Mouse (Mus musculus) MEL (cell line): ENCODE results near the gene Cerk. TPM values are rescaled to one million over a fixed set of nuclear protein-coding genes. Genes with fewer than 3 reads are reported as not detected.

Experiments
- DNase-seq: peaks from one replicate; pipeline ENCODE4 v3.0.0; 2011; ENCODE audit warnings: low read depth, low spot score
- H3K27ac ChIP-seq: 2 replicates; pipeline ENCODE4 v1.5.1; 2012; ENCODE audit warnings: low read depth, mild to moderate bottlenecking, control low read depth, low read length, moderate library complexity; ENCODE audit not compliant: control insufficient read depth
- H3K27me3 ChIP-seq, 2 experiments: fragments of 150-350 bp in 1 of 2; sonication (generic) in 1 of 2; 2 replicates each; pipeline ENCODE4 v1.6.1; 2012; ENCODE audit warnings: low read length in 2 of 2, mild to moderate bottlenecking in 2 of 2, improper control_type of control experiment in 1 of 2, moderate library complexity in 1 of 2; ENCODE audit not compliant: insufficient read depth in 2 of 2, control insufficient read depth in 1 of 2
- H3K36me3 ChIP-seq, 2 experiments: 2 replicates each; pipeline ENCODE4 v1.6.1; 2012 to 2014; ENCODE audit warnings: low read length in 2 of 2, improper control_type of control experiment in 1 of 2, inconsistent platforms in 1 of 2, mild to moderate bottlenecking in 1 of 2; ENCODE audit not compliant: insufficient read depth in 2 of 2, control insufficient read depth in 1 of 2
- H3K4me1 ChIP-seq, 2 experiments: fragments of 150-350 bp in 1 of 2; sonication (generic) in 1 of 2; 2 replicates each; pipeline ENCODE4 v1.6.1; 2012; ENCODE audit warnings: low read length in 2 of 2, improper control_type of control experiment in 1 of 2, mild to moderate bottlenecking in 1 of 2; ENCODE audit not compliant: insufficient read depth in 2 of 2, control insufficient read depth in 1 of 2
- H3K4me3 ChIP-seq, 2 experiments: fragments of 150-350 bp in 1 of 2; sonication (generic) in 1 of 2; 2 replicates each; pipeline ENCODE4 v1.5.1; 2012; ENCODE audit warnings: low read depth in 2 of 2, low read length in 2 of 2, mild to moderate bottlenecking in 2 of 2, moderate library complexity in 2 of 2, control low read depth in 1 of 2, improper control_type of control experiment in 1 of 2; ENCODE audit not compliant: control insufficient read depth in 1 of 2, insufficient read depth in 1 of 2
- H3K79me2 ChIP-seq: 2 replicates; pipeline ENCODE4 v1.6.1; 2012; ENCODE audit warnings: mild to moderate bottlenecking, low read length, moderate library complexity; ENCODE audit not compliant: control insufficient read depth, poor library complexity, insufficient read depth
- H3K9ac ChIP-seq: 2 replicates; pipeline ENCODE4 v1.6.1; 2012; ENCODE audit warnings: low read depth, mild to moderate bottlenecking, control low read depth, low read length, moderate library complexity; ENCODE audit not compliant: control insufficient read depth, poor library complexity, severe bottlenecking
- H3K9me3 ChIP-seq: fragments of 150-350 bp; sonication (generic); replicated peaks from 2 replicates; pipeline ENCODE4 v1.6.1; 2012; ENCODE audit warnings: mild to moderate bottlenecking, low read length, improper control_type of control experiment, moderate library complexity; ENCODE audit not compliant: insufficient read depth
- CTCF ChIP-seq, 3 experiments: IDR thresholded peaks in 2 of 3; conservative IDR thresholded peaks in 1 of 3; 2 replicates each; pipeline ENCODE4 v1.5.1; 2011 to 2012; ENCODE audit warnings: low read length in 3 of 3, low read depth in 2 of 3, mild to moderate bottlenecking in 2 of 3, improper control_type of control experiment in 1 of 3, inconsistent platforms in 1 of 3, mixed read lengths in 1 of 3, moderate library complexity in 1 of 3; ENCODE audit not compliant: control insufficient read depth in 1 of 3, insufficient read depth in 1 of 3, poor library complexity in 1 of 3, severe bottlenecking in 1 of 3
- E2F4 ChIP-seq: IDR thresholded peaks from 2 replicates; pipeline ENCODE4 v1.6.1; 2011; ENCODE audit warnings: low read depth, low read length, improper control_type of control experiment, borderline replicate concordance
- KAT2A ChIP-seq: conservative IDR thresholded peaks from 2 replicates; pipeline ENCODE4 v1.6.1; 2012; ENCODE audit warnings: low read depth, low read length, improper control_type of control experiment, inconsistent platforms
- MAZ ChIP-seq: IDR thresholded peaks from 2 replicates; pipeline ENCODE4 v1.6.1; 2012; ENCODE audit warnings: low read depth, mild to moderate bottlenecking, inconsistent platforms, low read length, improper control_type of control experiment
- MEF2A ChIP-seq: IDR thresholded peaks from 2 replicates; pipeline ENCODE4 v1.6.1; 2014; ENCODE audit warnings: low read depth, mild to moderate bottlenecking, inconsistent platforms, low read length, improper control_type of control experiment; ENCODE audit not compliant: poor library complexity, insufficient replicate concordance, severe bottlenecking; ENCODE audit errors: extremely low read depth
- MXI1 ChIP-seq: IDR thresholded peaks from 2 replicates; pipeline ENCODE4 v1.6.1; 2011; ENCODE audit warnings: mild to moderate bottlenecking, low read depth, low read length, improper control_type of control experiment
- MYB ChIP-seq: IDR thresholded peaks from 2 replicates; pipeline ENCODE4 v1.6.1; 2011; ENCODE audit warnings: mild to moderate bottlenecking, low read depth, low read length, improper control_type of control experiment
- MYC ChIP-seq: IDR thresholded peaks from 2 replicates; pipeline ENCODE4 v1.6.1; 2011; ENCODE audit warnings: low read depth, mild to moderate bottlenecking, low read length, improper control_type of control experiment, moderate library complexity
- NRF1 ChIP-seq: IDR thresholded peaks from 2 replicates; pipeline ENCODE4 v1.6.1; 2014; ENCODE audit warnings: low read depth, mild to moderate bottlenecking, inconsistent platforms, low read length, improper control_type of control experiment, moderate library complexity; ENCODE audit not compliant: poor library complexity, insufficient read depth, severe bottlenecking
- POLR2A ChIP-seq, 2 experiments: IDR thresholded peaks; 2 replicates each; pipeline ENCODE4 v1.6.1; 2011 to 2012; ENCODE audit warnings: low read length in 2 of 2, mild to moderate bottlenecking in 2 of 2, control low read depth in 1 of 2, improper control_type of control experiment in 1 of 2, low read depth in 1 of 2, moderate library complexity in 1 of 2; ENCODE audit not compliant: control insufficient read depth in 1 of 2, insufficient read depth in 1 of 2, poor library complexity in 1 of 2
- SMC3 ChIP-seq: IDR thresholded peaks from 2 replicates; pipeline ENCODE4 v1.6.1; 2011; ENCODE audit warnings: low read depth, low read length, improper control_type of control experiment
- TBP ChIP-seq: IDR thresholded peaks from 2 replicates; pipeline ENCODE4 v1.8.0; 2011; ENCODE audit warnings: low read depth, low read length, improper control_type of control experiment
- UBTF ChIP-seq: IDR thresholded peaks from 2 replicates; pipeline ENCODE4 v1.6.1; 2012; ENCODE audit warnings: low read depth, mild to moderate bottlenecking, inconsistent platforms, low read length, improper control_type of control experiment, moderate library complexity, borderline replicate concordance; ENCODE audit not compliant: insufficient read depth
- USF1 ChIP-seq: IDR thresholded peaks from 2 replicates; pipeline ENCODE4 v1.6.1; 2014; ENCODE audit warnings: low read depth, mild to moderate bottlenecking, inconsistent platforms, low read length, improper control_type of control experiment, moderate library complexity
- ZKSCAN1 ChIP-seq: IDR thresholded peaks from 2 replicates; pipeline ENCODE4 v1.6.1; 2012; ENCODE audit warnings: low read depth, mild to moderate bottlenecking, inconsistent platforms, low read length, improper control_type of control experiment, moderate library complexity
- ZMIZ1 ChIP-seq: IDR thresholded peaks from 2 replicates; pipeline ENCODE4 v1.6.1; 2012; ENCODE audit warnings: low read depth, mild to moderate bottlenecking, inconsistent platforms, low read length, improper control_type of control experiment, moderate library complexity
- ZNF384 ChIP-seq: IDR thresholded peaks from 2 replicates; pipeline ENCODE4 v1.6.1; 2012; ENCODE audit warnings: low read depth, mild to moderate bottlenecking, inconsistent platforms, low read length, improper control_type of control experiment
- polyA plus RNA-seq, 2 experiments: library from polyadenylated mRNA; stranded (reverse) in 1 of 2; unstranded in 1 of 2; fragments of >175 nt in 1 of 2; fragments of >200 nt in 1 of 2; gene quantifications; 2 replicates each; pipeline versions ENCODE4 v1.2.1 to v1.2.4; 2012; ENCODE audit warnings: low replicate concordance in 2 of 2, low read depth in 1 of 2; ENCODE audit not compliant: insufficient read length in 2 of 2, insufficient read depth in 1 of 2, missing spikeins in 1 of 2
- total RNA-seq: library from RNA; depleted of rRNA; stranded (reverse); fragments of 300-350 nt; gene quantifications from 2 replicates; pipeline ENCODE4 v1.2.3, GENCODE M21; 2012

The Cerk gene
- total and polyA plus RNA-seq, 3 experiments: 4.1 to 9.5 TPM; not detected in 1

- H3K9ac ChIP-seq: no peak overlapping the region
- DNase-seq: no peak
- H3K79me2 ChIP-seq: no peaks in the 10 kb centered on the region
- H3K4me3 ChIP-seq: no peak overlapping the region
- peaks cover 0 to 4% of the 10 kb centered on the region in 2 experiments; a peak in 2 of 4 replicates for H3K36me3 ChIP-seq
- TF ChIP-seq POLR2A (IDR thresholded peaks at IDR 0.05; ENCODE audit: control insufficient read depth in 1 of 2, insufficient read depth in 1 of 2, low read depth in 1 of 2, low read length in 2 of 2, poor library complexity in 1 of 2) (no peak), KAT2A (no peak), ZNF384 (peak; percentile 75), MAZ (no peak), MYB (no peak), MYC (no peak)
- no peak overlapping the region for H3K27ac ChIP-seq
- H3K9me3 ChIP-seq: no peaks in the 10 kb centered on the region
- H3K27me3 ChIP-seq: no peaks in the 10 kb centered on the region
- no peaks in the 10 kb centered on the region for H3K4me1 ChIP-seq
These were observed 68.5 kb downstream of the Cerk start for GRCm38 (mm10) chr15:86117115-86118100.

GRCm38 (mm10) chr15:86116421-86116820, 69.5 kb downstream of the Cerk start:
- no peak for DNase-seq
- Histone ChIP-seq H3K4me3 (no peak overlapping the region), H3K27me3 (no peaks in the 10 kb centered on the region), H3K79me2 (no peaks in the 10 kb centered on the region), H3K4me1 (no peaks in the 10 kb centered on the region), H3K9me3 (no peaks in the 10 kb centered on the region), H3K9ac (no peak overlapping the region), H3K27ac (no peak overlapping the region), H3K36me3 (peaks cover 0 to 6% of the 10 kb centered on the region in 2 experiments; a peak in 2 of 4 replicates)
- no peak for TF ChIP-seq SMC3
- no peak for TF ChIP-seq E2F4
- TF ChIP-seq CTCF (IDR thresholded peaks at IDR 0.05 in 2 of 3, conservative IDR thresholded peaks at IDR 0.05 in 1 of 3; ENCODE audit: control insufficient read depth in 1 of 3, insufficient read depth in 1 of 3, low read depth in 2 of 3, low read length in 3 of 3, poor library complexity in 1 of 3, severe bottlenecking in 1 of 3): no peak
- TF ChIP-seq MXI1: no peak
- no peak for TF ChIP-seq ZMIZ1
- no peak for TF ChIP-seq MEF2A
- TF ChIP-seq UBTF: no peak
- no peak for TF ChIP-seq ZKSCAN1
- TF ChIP-seq TBP: no peak
- TF ChIP-seq MYC: no peak
- no peak for TF ChIP-seq NRF1
- no peak for TF ChIP-seq USF1
